Mouse (Mus musculus) CH12.LX (cell line): ENCODE data around the gene Samd4b. TPM values are rescaled to one million over a fixed set of nuclear protein-coding genes. Genes with fewer than 3 reads are reported as not detected.

Experiments
- DNase-seq: peaks from one replicate; pipeline ENCODE4 v3.0.0-alpha.2; 2013; ENCODE audit errors: extremely low read depth
- H3K27ac ChIP-seq: 2 replicates; pipeline ENCODE4 v1.5.1; 2012; ENCODE audit warnings: low read depth, mild to moderate bottlenecking, control low read depth, moderate library complexity; ENCODE audit not compliant: insufficient read depth
- H3K27me3 ChIP-seq: replicated peaks from 2 replicates; pipeline ENCODE3; 2012; ENCODE audit warnings: inconsistent platforms
- H3K36me3 ChIP-seq, 2 experiments: replicated peaks in 1 of 2; 2 replicates each; pipeline versions ENCODE3 to v1.6.1; 2012; ENCODE audit warnings: inconsistent platforms in 1 of 2, low read length in 1 of 2, mild to moderate bottlenecking in 1 of 2, mixed read lengths in 1 of 2, moderate library complexity in 1 of 2; ENCODE audit not compliant: control insufficient read depth in 1 of 2, insufficient read depth in 1 of 2
- H3K4me1 ChIP-seq, 2 experiments: 2 replicates each; pipeline ENCODE4 v1.6.1; 2012; ENCODE audit warnings: inconsistent platforms in 1 of 2, moderate library complexity in 1 of 2; ENCODE audit not compliant: insufficient read depth in 2 of 2, control insufficient read depth in 1 of 2
- H3K4me2 ChIP-seq: 2 replicates; pipeline ENCODE4 v1.6.1; 2012; ENCODE audit warnings: low read depth, mild to moderate bottlenecking, control low read depth; ENCODE audit not compliant: poor library complexity, insufficient read depth, severe bottlenecking
- H3K4me3 ChIP-seq, 3 experiments: fragments of 150-350 bp in 1 of 3; sonication (generic) in 1 of 3; replicated peaks in 1 of 3; 2 replicates each; pipeline versions ENCODE3 to v1.5.1; 2011 to 2012; ENCODE audit warnings: low read depth in 2 of 3, low read length in 2 of 3, mild to moderate bottlenecking in 2 of 3, moderate library complexity in 2 of 3, control low read depth in 1 of 3, improper control_type of control experiment in 1 of 3, inconsistent platforms in 1 of 3, mixed read lengths in 1 of 3; ENCODE audit not compliant: poor library complexity in 1 of 3
- H3K79me2 ChIP-seq: replicated peaks from 2 replicates; pipeline ENCODE4 v1.6.1; 2012; ENCODE audit warnings: mild to moderate bottlenecking, moderate library complexity; ENCODE audit not compliant: control insufficient read depth, poor library complexity, insufficient read depth, severe bottlenecking; ENCODE audit errors: extremely low read depth
- H3K9ac ChIP-seq: 2 replicates; pipeline ENCODE4 v1.6.1; 2012; ENCODE audit warnings: low read depth, mild to moderate bottlenecking, control low read depth, moderate library complexity; ENCODE audit not compliant: insufficient read depth
- H3K9me3 ChIP-seq: replicated peaks from 2 replicates; pipeline ENCODE3; 2012; ENCODE audit warnings: low read length, inconsistent platforms, mixed read lengths
- BHLHE40 ChIP-seq: IDR thresholded peaks from 2 replicates; pipeline ENCODE4 v1.6.1; 2011; ENCODE audit warnings: mild to moderate bottlenecking, low read depth, low read length, improper control_type of control experiment
- CHD1 ChIP-seq: IDR thresholded peaks from 2 replicates; pipeline ENCODE4 v1.6.1; 2012; ENCODE audit warnings: low read depth, low read length, improper control_type of control experiment, inconsistent platforms
- E2F4 ChIP-seq: IDR thresholded peaks from 2 replicates; pipeline ENCODE4 v1.6.1; 2011; ENCODE audit warnings: low read depth, low read length, improper control_type of control experiment; ENCODE audit not compliant: insufficient replicate concordance
- HCFC1 ChIP-seq: IDR thresholded peaks from 2 replicates; pipeline ENCODE4 v1.6.1; 2012; ENCODE audit warnings: low read depth, mild to moderate bottlenecking, inconsistent platforms, low read length, improper control_type of control experiment
- IRF4 ChIP-seq: IDR thresholded peaks from 2 replicates; pipeline ENCODE4 v1.6.1; 2014; ENCODE audit warnings: low read depth, mild to moderate bottlenecking, inconsistent platforms, low read length, improper control_type of control experiment
- JUND ChIP-seq: conservative IDR thresholded peaks from 2 replicates; pipeline ENCODE4 v1.6.1; 2011; ENCODE audit warnings: low read depth, low read length, improper control_type of control experiment
- KAT2A ChIP-seq: IDR thresholded peaks from 2 replicates; pipeline ENCODE4 v1.6.1; 2012; ENCODE audit warnings: low read length, improper control_type of control experiment, inconsistent platforms; ENCODE audit not compliant: insufficient replicate concordance
- MAZ ChIP-seq: IDR thresholded peaks from 2 replicates; pipeline ENCODE4 v1.6.1; 2012; ENCODE audit warnings: low read depth, mild to moderate bottlenecking, inconsistent platforms, low read length, improper control_type of control experiment, moderate library complexity
- MEF2A ChIP-seq: IDR thresholded peaks from 2 replicates; pipeline ENCODE4 v1.6.1; 2014; ENCODE audit warnings: low read depth, mild to moderate bottlenecking, inconsistent platforms, low read length, improper control_type of control experiment, borderline replicate concordance
- PAX5 ChIP-seq: IDR thresholded peaks from 2 replicates; pipeline ENCODE4 v1.6.1; 2012; ENCODE audit warnings: low read length, inconsistent platforms, mixed read lengths
- POLR2A ChIP-seq: IDR thresholded peaks from 2 replicates; pipeline ENCODE4 v1.6.1; 2011; ENCODE audit warnings: low read depth, mild to moderate bottlenecking, improper control_type of control experiment, low read length
- RAD21 ChIP-seq: IDR thresholded peaks from 2 replicates; pipeline ENCODE4 v1.6.1; 2011; ENCODE audit warnings: low read depth, mild to moderate bottlenecking, low read length, improper control_type of control experiment, moderate library complexity
- RCOR1 ChIP-seq: conservative IDR thresholded peaks from 2 replicates; pipeline ENCODE4 v1.6.1; 2012; ENCODE audit warnings: low read depth, mild to moderate bottlenecking, inconsistent platforms, low read length, improper control_type of control experiment
- UBTF ChIP-seq: IDR thresholded peaks from 2 replicates; pipeline ENCODE4 v1.6.1; 2012; ENCODE audit warnings: low read depth, mild to moderate bottlenecking, inconsistent platforms, low read length, improper control_type of control experiment, moderate library complexity
- USF1 ChIP-seq: IDR thresholded peaks from 2 replicates; pipeline ENCODE4 v1.6.1; 2014; ENCODE audit warnings: low read depth, mild to moderate bottlenecking, inconsistent platforms, low read length, improper control_type of control experiment
- ZMIZ1 ChIP-seq: IDR thresholded peaks from 2 replicates; pipeline ENCODE4 v1.6.1; 2012; ENCODE audit warnings: low read depth, mild to moderate bottlenecking, inconsistent platforms, low read length, improper control_type of control experiment
- ZNF384 ChIP-seq: IDR thresholded peaks from 2 replicates; pipeline ENCODE4 v1.6.1; 2012; ENCODE audit warnings: low read depth, low read length, improper control_type of control experiment, inconsistent platforms
- dilution Hi-C: fragments of 300-500 bp; cut with MboI; formaldehyde crosslinking; loops from 2 replicates; pipeline ENCODE4 v1.14.3; 2020; ENCODE audit warnings: low sequenced_read_pairs; ENCODE audit not compliant: extremely low pct_unique_long_range_greater_than_20kb, extremely low pct_ligation_motif_present
- in situ Hi-C: fragments of 300-500 bp; cut with MboI; formaldehyde crosslinking; loops from 3 replicates; pipeline ENCODE4 v1.14.3; 2019; ENCODE audit warnings: low sequenced_read_pairs, low pct_ligation_motif_present, low pct_unique_long_range_greater_than_20kb, mixed read lengths
- polyA plus RNA-seq: library from polyadenylated mRNA; unstranded; fragments of >175 nt; gene quantifications from 2 replicates; pipeline ENCODE4 v1.2.1, GENCODE M21; 2012; ENCODE audit warnings: low read depth; ENCODE audit not compliant: insufficient read length
- total RNA-seq, 2 experiments: library from RNA; depleted of rRNA; stranded (reverse); fragments of 300-350 nt in 1 of 2; fragments of >200 nt in 1 of 2; gene quantifications; 2 replicates each; pipeline ENCODE4 v1.2.3; 2012 to 2014

Gene Samd4b
- total and polyA plus RNA-seq, 3 experiments: 3.7 to 24.6 (median 10.0) TPM

DNA sequence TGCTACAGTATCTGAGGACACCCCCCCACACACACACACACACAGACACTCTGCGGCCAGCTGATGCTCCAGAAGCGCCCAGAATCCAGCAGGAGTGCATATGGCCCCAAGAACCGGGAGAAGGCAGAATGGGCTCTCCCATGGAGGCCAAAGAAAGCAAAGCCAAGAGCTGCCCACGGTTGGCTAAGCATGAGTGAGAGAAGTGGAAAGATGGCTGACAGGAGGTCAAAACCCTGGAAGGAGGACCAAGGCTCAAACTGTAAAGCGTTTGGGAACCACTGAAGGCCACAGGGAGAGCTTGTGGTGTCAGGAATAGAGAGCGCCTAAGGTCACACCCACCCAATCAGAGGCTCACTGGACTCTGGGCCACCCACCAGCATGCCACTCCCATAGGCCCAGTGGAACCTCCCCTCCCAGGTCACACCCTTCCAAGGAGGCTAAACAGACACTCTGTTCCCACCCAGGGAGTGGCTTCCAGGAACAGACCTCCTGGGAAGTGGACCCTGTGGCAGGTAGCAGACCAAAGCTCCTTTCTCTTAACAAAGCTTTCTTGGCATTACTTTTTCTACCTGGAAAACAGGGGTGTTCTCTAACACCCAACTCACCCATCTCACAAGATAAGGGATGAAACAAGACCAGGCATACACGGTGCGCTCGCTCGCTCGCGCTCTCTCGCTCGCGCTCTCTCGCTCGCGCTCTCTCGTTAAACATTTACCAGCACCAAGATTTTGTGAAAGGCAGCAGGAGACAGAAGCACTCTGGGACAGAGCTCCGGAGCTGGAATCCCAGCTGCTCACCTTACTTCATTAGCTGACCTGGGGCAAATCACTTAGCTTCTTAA, 1.3 kb downstream of the Samd4b start:
- in situ Hi-C loops: no loop called here
- dilution Hi-C loops: no loop called here
- no peak for TF ChIP-seq MEF2A
- TF ChIP-seq RCOR1: 0 out of 2 replicates have a peak, but pooled peaks have one; percentile 25
- no peak for TF ChIP-seq CHD1
- peaks cover 22% of the 10 kb centered on the region for H3K79me2 ChIP-seq
- DNase-seq: no peak
- no peak overlapping the region; the same call in 1 of the 2 replicates for H3K9ac ChIP-seq
- peaks cover 48 to 80% of the 10 kb centered on the region in 2 experiments for H3K4me1 ChIP-seq
- H3K9me3 ChIP-seq: no peaks in the 10 kb centered on the region
- peak overlapping the region; percentile 62 to 79 (median 71) for H3K4me3 ChIP-seq
- H3K4me2 ChIP-seq: peak overlapping the region; percentile 93
- H3K27ac ChIP-seq: no peak overlapping the region
- H3K36me3 ChIP-seq: peaks cover 4 to 22% of the 10 kb centered on the region in 2 experiments
- H3K27me3 ChIP-seq: no peaks in the 10 kb centered on the region

DNA sequence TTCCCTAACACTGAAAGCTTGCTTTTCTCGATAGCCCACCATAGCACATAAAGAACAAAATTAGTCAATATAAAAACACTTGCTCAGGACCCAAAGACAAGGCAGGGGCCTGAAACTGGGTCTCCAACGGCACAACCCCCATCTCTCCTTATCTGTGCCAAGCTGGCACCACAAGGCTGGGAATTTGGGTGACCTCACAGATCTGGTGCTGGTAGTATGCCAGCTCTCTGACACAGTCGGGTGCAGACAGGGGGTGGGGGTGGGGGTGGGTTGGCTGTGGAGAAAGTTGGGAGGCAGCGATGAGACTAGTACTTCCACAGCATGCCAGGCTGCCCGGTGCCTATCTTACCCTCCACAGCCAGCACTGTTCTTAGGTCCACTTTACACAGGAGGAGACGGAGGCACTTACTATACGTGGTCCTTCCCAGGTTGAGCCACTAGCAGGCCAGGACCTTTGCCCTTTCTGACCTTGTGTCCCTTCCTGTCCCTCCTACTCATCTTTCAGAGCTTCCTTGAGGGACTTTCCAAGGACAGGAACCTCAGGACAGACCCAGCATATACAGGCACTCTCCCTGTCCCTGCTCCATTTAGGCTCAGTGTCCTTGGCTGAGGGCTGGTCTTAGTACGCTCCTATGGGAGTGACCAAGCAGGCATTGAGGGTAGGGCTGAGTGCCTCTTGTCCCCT, 2.1 kb downstream of the Samd4b start:
- TF ChIP-seq CHD1: no peak
- H3K79me2 ChIP-seq: peaks cover 26% of the 10 kb centered on the region
- no peak for DNase-seq
- H3K36me3 ChIP-seq: peaks cover 4 to 28% of the 10 kb centered on the region in 2 experiments
- no peak overlapping the region for H3K4me2 ChIP-seq
- in situ Hi-C loops (no loop called here), dilution Hi-C loops (no loop called here)
- H3K9me3 ChIP-seq: no peaks in the 10 kb centered on the region
- no peak overlapping the region for H3K4me3 ChIP-seq
- H3K9ac ChIP-seq: no peak overlapping the region
- no peaks in the 10 kb centered on the region for H3K27me3 ChIP-seq
- H3K27ac ChIP-seq: no peak overlapping the region
- peaks cover 52 to 82% of the 10 kb centered on the region in 2 experiments for H3K4me1 ChIP-seq

DNA sequence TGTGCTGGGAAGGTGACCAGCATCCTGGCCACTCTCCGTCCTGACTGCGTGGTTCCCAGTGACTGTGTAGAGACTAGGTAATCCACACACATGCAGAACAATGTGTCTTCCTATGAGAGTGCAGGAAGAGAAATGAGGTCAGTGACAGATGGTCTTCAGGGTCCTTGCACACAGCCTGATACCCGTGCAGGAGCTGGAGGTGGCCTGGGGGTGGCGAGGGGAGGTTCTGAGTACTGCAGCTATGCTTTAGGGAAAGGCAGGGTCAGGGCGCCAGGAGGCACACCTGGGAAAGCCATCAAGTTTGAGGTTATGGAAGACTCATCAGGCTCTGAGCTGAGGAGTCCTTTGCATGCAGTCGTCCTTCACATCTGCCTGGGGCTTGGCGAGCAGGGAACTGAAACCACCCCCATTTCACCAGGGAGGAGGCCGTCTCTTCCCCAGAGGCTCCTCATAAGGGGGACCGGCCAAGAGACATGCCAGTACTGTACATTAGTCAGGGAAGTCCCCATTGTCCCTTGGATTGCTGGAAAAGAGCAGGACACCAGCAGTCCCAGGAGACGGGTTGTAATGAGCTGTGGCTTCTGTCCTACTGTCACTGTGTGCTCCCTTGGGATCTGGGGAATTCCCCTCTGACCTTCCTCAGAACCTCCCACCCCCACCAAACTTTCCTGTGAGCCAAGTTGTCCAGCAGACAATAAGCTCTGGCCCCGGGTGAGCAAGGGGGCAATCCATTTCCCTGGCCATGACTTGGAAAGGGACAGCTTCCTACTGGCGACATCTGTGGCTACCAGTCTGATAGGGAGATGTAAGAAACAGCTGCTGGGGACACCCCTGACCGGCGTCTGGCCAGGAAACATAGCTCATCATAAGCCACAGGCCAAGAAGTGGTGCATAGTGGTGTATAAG, 4.5 kb downstream of the Samd4b start:
- in situ Hi-C loops: loop anchor here (5.0 kb wide), 2 partner anchors 36 to 141 kb away; partner anchors contain the start of gene Lrfn1
- Histone ChIP-seq H3K36me3 (peaks cover 6 to 32% of the 10 kb centered on the region in 2 experiments), H3K4me1 (peaks cover 50 to 72% of the 10 kb centered on the region in 2 experiments), H3K4me2 (peak overlapping the region; percentile 45), H3K27me3 (no peaks in the 10 kb centered on the region), H3K9ac (no peak overlapping the region), H3K9me3 (no peaks in the 10 kb centered on the region), H3K27ac (peak overlapping the region; percentile 77), H3K4me3 (peak overlapping the region in 1 of 3 experiments; percentile 42), H3K79me2 (peaks cover 27% of the 10 kb centered on the region)
- dilution Hi-C loops: no loop called here
- DNase-seq: peak; percentile 85
- no peak for TF ChIP-seq CHD1
- TF ChIP-seq BHLHE40: peak; percentile 57; the same call in 1 of the 2 replicates
- TF ChIP-seq JUND: no peak
- TF ChIP-seq PAX5: no peak
- TF ChIP-seq ZMIZ1: no peak
- TF ChIP-seq MAZ: peak; percentile 95
- peak; percentile 30; the same call in 1 of the 2 replicates for TF ChIP-seq MEF2A
- TF ChIP-seq RCOR1: 0 out of 2 replicates have a peak, but pooled peaks have one; percentile 75
- 0 out of 2 replicates have a peak, but pooled peaks have one; percentile 17 for TF ChIP-seq ZNF384
- no peak for TF ChIP-seq UBTF
- TF ChIP-seq E2F4: no peak
- no peak for TF ChIP-seq POLR2A
- TF ChIP-seq KAT2A: peak; percentile 65; the same call in 1 of the 2 replicates
- no peak for TF ChIP-seq HCFC1
- no peak for TF ChIP-seq USF1
- TF ChIP-seq IRF4: peak; percentile 97
- no peak; the same call in 1 of the 2 replicates for TF ChIP-seq RAD21
